Mouse (Mus musculus) telencephalon, adult 2 months (tissue): ENCODE measurements around the gene Rhoc.

ENCODE experiments used
- DNase-seq: peaks from one replicate; pipeline ENCODE4 v3.0.0-alpha.2; 2011; ENCODE audit warnings: low read depth, low spot score

Gene Rhoc

DNA sequence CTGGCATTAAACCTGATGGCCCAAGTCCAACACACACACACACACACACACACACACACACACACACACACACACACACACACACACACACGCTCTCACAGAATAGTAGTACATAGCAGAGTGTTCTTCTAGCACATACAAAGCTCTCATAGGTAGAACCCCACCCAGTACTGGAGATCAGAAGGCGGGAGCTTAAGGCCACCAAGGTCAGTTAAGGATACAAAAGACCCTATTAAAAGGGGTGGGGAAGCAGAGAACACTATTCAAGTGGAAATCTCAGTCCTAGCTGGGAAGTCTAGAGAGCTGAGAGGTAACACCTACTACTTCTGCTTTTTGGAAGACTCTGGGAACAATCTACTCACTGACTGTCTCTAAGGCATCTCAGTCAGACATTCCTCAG, 27.2 kb downstream of the Rhoc start:
- no peak for DNase-seq

DNA sequence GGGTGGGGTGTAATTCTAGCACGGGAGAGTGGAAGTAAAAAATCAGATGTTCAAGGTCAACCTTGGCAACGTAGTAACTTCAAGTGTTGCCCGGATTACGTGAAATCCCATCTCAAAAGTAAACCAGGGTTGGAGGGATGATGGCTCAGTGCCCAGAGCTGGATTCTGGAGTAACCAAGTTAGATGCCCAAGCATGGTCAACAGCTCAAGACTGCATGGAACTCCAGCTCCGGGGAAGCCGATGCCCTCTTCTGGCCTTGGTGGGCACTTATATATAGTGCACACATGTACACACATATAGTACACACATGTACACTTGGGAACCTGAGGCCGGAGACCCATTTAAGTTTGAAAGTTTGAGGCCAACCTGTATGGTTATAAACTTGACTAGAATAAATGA, 28.0 kb downstream of the Rhoc start:
- DNase-seq = no peak

DNA sequence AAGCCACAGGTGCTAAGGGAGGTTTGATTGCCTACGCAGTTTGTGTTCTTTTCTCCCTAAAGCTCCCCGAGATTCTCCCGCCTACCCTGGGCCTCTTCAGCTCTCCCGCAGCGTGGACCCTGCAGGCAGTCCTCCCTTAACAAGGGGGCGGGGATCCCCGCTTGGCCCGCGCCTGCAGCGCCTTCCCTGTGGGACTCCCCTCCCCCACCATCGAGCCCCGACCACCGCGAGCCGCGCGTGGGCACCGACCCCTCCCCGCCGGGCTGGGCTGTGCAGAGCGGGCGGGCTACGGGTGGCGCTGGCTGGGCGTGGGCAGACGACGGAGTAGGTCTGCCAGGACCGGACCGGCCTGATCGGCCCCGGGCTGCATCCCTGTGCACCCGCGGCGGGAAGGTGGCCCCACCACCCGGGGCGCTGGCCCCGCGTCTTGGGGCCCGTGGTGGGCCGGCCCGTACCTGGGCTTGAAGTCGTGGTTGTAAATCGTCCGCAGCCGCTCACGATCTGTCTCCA, 29.4 kb downstream of the Rhoc start:
- no peak for DNase-seq

DNA sequence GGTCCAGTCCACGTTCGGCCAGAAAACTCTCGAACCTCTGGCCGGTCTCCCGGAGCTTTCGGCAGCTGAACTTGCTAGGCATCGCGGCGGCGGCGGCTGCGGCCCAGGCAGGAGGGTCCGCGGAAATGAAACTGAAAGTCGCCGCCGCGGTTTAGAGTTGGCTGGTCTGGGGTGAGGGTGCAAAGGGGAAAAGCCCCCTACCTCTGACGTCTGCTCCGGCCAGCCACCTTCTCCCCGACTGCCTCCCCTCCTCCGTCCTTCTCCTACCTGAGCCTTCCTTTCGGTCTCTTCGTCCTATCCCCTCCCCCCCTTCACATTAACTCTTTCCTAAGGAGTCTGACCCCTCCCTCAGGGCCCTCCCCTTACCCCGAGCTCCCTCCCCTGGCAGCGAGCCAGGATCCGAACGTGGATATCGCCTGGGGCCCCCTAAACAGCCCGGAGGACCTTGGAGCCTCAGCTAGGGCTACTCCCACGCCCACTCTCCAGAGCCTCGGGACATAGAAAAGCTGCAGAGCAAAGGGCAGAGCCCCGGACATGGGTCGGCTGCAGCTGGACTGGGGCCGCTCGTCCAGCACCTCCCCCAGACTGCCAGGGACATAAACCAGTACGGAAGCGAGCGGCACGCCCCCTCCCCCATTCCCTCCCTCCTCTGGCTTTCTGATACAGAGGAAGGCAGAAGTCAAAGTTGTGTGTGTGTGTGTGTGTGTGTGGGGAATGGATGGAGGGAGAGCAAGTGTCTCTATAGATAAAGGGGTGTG, 30.0 kb downstream of the Rhoc start, which contains the start of gene Mov10:
Gene Mov10, minus strand, starts transcription at position 573 of the 758 bp plus-strand sequence.
- DNase-seq = no peak

DNA sequence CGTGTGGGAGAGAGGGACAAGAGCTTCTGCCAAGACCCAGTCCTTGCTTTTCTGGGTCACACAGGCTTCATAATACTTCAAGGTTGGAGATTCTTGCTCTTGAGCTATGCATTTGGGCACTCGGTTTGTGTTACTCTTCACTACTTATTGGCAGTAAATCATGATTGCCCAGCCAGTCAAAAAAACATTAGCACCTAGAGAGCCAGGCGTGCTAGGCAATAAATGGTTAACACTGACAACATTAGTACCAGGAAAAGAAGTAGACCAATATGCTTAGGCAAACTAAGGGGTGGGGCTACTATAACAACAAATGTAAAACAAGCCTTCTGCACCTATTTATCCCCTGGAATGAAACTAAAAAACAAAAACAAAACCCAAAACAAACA, 30.6 kb downstream of the Rhoc start:
- no peak for DNase-seq

DNA sequence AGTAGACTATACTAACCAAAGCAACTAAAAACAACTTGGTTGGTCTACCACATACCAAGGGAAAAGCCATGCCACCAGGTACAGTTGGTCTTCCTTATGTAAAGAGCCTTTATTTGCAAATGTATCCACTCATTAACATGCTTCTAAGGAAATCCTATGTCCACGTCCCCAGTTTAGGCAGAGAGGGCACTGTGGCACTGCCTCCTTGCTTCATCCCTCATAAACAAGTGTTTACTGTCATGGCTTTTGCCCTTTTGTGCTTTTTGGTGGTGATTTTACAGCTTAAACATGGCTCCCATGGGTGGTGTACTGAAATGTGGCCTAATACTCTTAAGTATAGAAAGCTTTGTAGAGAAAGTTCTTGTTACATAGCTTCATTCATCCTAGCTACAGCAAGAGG, 32.3 kb downstream of the Rhoc start:
- no peak for DNase-seq

DNA sequence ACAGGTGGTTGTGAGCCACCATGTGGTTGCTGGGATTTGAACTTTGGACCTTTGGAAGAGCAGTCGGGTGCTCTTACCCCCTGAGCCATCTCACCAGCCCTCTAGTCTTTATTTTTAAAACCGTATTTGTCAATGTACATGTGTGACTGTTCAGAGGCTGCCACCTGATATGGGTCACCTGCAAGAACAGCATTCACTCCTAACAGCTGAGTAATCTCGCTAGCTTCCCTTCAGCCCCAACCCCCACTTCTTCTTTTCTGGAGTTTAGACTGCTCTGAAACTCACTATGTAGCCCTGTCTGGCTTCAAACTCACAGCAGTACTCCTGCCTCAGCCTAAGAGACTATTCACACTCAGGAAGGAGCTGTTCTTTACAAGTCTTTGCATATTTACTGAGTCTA, 34.2 kb downstream of the Rhoc start:
- DNase-seq = no peak

DNA sequence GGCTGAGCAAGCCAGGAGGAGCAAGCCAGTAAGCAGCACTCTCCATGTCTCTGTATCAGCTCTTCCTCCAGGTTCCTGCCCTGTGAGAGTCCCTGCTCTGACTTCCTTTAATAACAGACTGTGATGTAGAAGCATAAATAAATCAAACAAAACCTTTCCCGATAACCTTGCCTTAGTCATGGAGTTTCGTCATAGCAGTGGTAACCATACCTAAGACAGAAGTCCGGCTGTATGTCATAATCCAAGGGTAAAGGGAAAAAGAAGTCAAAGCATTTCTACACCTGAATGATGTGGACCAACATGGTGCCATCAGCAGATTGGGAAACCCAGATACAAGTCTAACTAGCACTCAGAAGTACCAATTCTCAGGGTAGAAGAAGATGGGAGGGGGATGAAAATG, 47.6 kb downstream of the Rhoc start:
- DNase-seq = no peak

DNA sequence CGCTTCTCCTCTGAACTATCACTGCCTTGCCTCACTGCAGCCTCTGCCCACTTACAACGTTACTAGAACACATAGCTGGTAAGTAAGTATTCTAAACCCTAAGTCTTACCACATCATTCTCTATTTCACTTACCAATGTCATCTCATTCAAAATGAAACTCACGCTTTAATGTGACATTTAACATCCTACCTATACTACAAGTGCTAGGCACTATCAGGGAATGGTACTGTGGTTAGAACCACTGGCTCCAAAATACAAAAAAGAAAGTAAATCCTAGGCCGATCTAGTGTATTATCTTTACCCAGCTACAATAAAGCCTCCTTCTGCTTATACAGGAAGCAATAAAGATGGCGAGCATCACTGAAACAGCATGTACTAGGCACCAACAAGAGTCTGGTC, 52.9 kb downstream of the Rhoc start:
- no peak for DNase-seq
